Mouse (Mus musculus): ENCODE data around the gene Nutm1. TPM values are rescaled to one million over a fixed set of nuclear protein-coding genes. Genes with fewer than 3 reads are reported as not detected.
"Not testable (repeated sequence)": the region's sequence is repeated elsewhere in the genome, so short reads cannot be mapped to it uniquely, and the experiment has no call there.

Gene Nutm1
- not detected for total RNA-seq (2021)
- long read RNA-seq, experiment 1, result 0 reads
- long read RNA-seq, experiment 2, result 0 reads

- DNase-seq, result peak in 1 of 2 experiments; percentile 40
These were observed at the start of gene Nutm1 for GRCm38 (mm10) chr2:112259241-112259962. Gene Nutm1, minus strand, starts transcription at chr2:112259291.

GRCm38 (mm10) chr2:112308671-112309070 is 49.6 kb upstream of the Nutm1 start:
- intact Hi-C loops (cut with DNase I), result no loop called here
- DNase-seq, result no peak

More at GRCm38 (mm10) chr2:112259241-112259962, at the start of gene Nutm1:
- intact Hi-C loops (cut with DNase I), result no loop called here

- intact Hi-C loops (cut with DNase I), result no loop called here
- DNase-seq, result no peak
These were observed 39.1 kb upstream of the Nutm1 start for GRCm38 (mm10) chr2:112298221-112298620.

GRCm38 (mm10) chr2:112296211-112296610 is 37.1 kb upstream of the Nutm1 start:
- intact Hi-C loops (cut with DNase I), result no loop called here
- no peak for DNase-seq

GRCm38 (mm10) chr2:112292823-112293222 is 33.7 kb upstream of the Nutm1 start:
- no peak for DNase-seq
- intact Hi-C loops (cut with DNase I), result no loop called here

GRCm38 (mm10) chr2:112289507-112289906 is 30.4 kb upstream of the Nutm1 start:
- DNase-seq, result no peak
- intact Hi-C loops (cut with DNase I), result no loop called here

GRCm38 (mm10) chr2:112287059-112287458 is 28.0 kb upstream of the Nutm1 start:
- no peak for DNase-seq
- intact Hi-C loops (cut with DNase I), result no loop called here

GRCm38 (mm10) chr2:112286062-112286461 is 27.0 kb upstream of the Nutm1 start:
- DNase-seq; intact Hi-C loops (cut with DNase I): not testable (repeated sequence)

- DNase-seq, result no peak
These were observed 25.9 kb upstream of the Nutm1 start for GRCm38 (mm10) chr2:112285031-112285390.

GRCm38 (mm10) chr2:112284363-112285030 is 25.4 kb upstream of the Nutm1 start:
- DNase-seq, result peak; percentile 42 to 46
- intact Hi-C loops (cut with DNase I), result no loop called here

More at GRCm38 (mm10) chr2:112285031-112285390, 25.9 kb upstream of the Nutm1 start:
- intact Hi-C loops (cut with DNase I), result no loop called here

GRCm38 (mm10) chr2:112282846-112283245 is 23.8 kb upstream of the Nutm1 start:
- DNase-seq, result no peak
- intact Hi-C loops (cut with DNase I), result no loop called here

GRCm38 (mm10) chr2:112276870-112277269 is 17.8 kb upstream of the Nutm1 start:
- intact Hi-C loops (cut with DNase I), result no loop called here
- DNase-seq, result no peak

- intact Hi-C loops (cut with DNase I), result no loop called here
These were observed 14.4 kb upstream of the Nutm1 start for GRCm38 (mm10) chr2:112273474-112273873.

GRCm38 (mm10) chr2:112272909-112273308 is 13.8 kb upstream of the Nutm1 start:
- DNase-seq, result no peak
- intact Hi-C loops (cut with DNase I), result no loop called here

More at GRCm38 (mm10) chr2:112273474-112273873, 14.4 kb upstream of the Nutm1 start:
- DNase-seq, result no peak

GRCm38 (mm10) chr2:112270011-112270410 is 10.9 kb upstream of the Nutm1 start:
- no peak for DNase-seq
- intact Hi-C loops (cut with DNase I), result no loop called here

- intact Hi-C loops (cut with DNase I), result loop anchor here (10.0 kb wide), 1 partner anchor 47 kb away; no protein-coding TSS in a partner anchor
- no peak for DNase-seq
These were observed 8.6 kb upstream of the Nutm1 start for GRCm38 (mm10) chr2:112267547-112268269.

GRCm38 (mm10) chr2:112266780-112267179 is 7.7 kb upstream of the Nutm1 start:
- intact Hi-C loops (cut with DNase I), result loop anchor here (10.0 kb wide), 1 partner anchor 48 kb away; no protein-coding TSS in a partner anchor
- no peak for DNase-seq

GRCm38 (mm10) chr2:112266242-112266592 is 7.1 kb upstream of the Nutm1 start, which contains the start of gene Gm21985:
Gene Gm21985, plus strand, starts transcription at chr2:112266314.
- peak; percentile 47 to 49 for DNase-seq
- intact Hi-C loops (cut with DNase I), result loop anchor here (10.0 kb wide), 1 partner anchor 49 kb away; no protein-coding TSS in a partner anchor

- intact Hi-C loops (cut with DNase I), result loop anchor here (10.0 kb wide), 1 partner anchor 49 kb away; no protein-coding TSS in a partner anchor
- DNase-seq, result peak; percentile 86 to 92
These were observed 6.6 kb upstream of the Nutm1 start, which contains the start of gene Slc12a6 for GRCm38 (mm10) chr2:112265448-112266241. Gene Slc12a6, plus strand, starts transcription at chr2:112265825.

GRCm38 (mm10) chr2:112264364-112264763 is 5.3 kb upstream of the Nutm1 start:
- intact Hi-C loops (cut with DNase I), result loop anchor here (5.0 to 10.0 kb wide), 2 partner anchors 50 to 103 kb away; partner anchors contain the start of gene Emc4
- no peak for DNase-seq

Data from gastrocnemius, postnatal 36 days (tissue).